Mouse (Mus musculus) brain, embryonic 18.5 days (tissue): ENCODE data around the gene Rhoc.
"Not testable (repeated sequence)": the region's sequence is repeated elsewhere in the genome, so short reads cannot be mapped to it uniquely, and the experiment has no call there.

Experiments
- DNase-seq: peaks from one replicate; pipeline ENCODE4 v3.0.0-alpha.2; 2012; ENCODE audit warnings: low read depth, low spot score

Rhoc gene

DNA sequence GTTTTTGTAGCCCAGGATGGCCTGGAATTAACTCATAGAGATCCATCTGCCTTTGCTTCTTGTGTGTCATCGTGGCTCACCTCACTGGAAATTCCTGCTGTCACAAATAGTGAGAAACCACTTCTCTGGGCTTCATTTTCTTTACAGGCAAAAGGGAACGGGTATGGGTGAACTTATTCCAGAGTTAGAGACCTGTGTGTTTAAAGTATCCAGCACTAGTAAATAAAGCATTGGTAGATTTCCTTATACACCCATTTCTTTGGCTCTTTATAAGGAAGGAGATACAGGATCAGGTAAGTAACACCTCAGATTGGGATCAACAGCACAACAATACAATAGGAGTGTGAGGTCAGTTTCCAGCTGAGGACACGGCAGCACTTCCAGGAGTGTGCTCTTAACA, at the start of gene Rhoc:
Gene Rhoc (plus strand): TSS at position 301 of the 400 bp plus-strand sequence.
- no peak for DNase-seq

DNA sequence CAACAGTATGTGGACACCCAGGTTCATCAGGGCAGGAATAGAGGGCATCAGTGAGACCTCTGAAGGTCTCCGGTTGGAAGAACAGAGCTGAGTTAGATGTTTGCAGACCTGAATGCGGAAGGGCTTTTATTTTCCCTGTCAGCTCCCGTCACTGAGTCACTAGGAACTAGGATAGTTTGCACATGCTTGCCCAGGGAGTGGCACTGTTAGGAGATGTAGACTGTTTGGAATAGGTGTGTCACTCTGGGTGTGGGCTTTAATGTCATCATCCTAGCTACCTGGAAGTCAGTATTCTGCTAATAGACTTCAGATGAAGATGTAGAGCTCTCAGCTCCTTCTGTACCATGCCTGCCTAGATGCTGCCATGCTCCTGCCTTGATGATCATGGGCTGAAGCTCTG, 46.2 kb upstream of the Rhoc start:
- no peak for DNase-seq

DNA sequence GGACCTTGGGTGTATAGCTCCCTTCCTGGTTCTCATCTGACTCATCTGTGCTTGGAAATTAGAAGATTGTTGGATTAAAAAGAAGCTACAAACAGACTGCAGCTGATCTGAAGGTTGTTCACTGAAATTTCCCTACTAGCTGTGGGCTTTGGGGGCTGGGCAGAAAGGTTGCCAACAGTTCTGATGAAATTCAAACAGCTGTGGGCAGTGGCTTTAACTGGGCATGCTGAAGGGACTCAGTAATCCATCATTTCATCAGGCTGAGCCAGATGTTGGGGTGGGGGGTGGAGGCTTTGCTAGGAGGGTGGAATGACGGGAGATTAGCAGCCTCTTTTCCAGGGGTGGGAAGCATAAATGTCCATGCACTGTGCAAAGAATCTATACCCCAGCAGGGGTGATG, 45.0 kb upstream of the Rhoc start:
- DNase-seq, result no peak

DNA sequence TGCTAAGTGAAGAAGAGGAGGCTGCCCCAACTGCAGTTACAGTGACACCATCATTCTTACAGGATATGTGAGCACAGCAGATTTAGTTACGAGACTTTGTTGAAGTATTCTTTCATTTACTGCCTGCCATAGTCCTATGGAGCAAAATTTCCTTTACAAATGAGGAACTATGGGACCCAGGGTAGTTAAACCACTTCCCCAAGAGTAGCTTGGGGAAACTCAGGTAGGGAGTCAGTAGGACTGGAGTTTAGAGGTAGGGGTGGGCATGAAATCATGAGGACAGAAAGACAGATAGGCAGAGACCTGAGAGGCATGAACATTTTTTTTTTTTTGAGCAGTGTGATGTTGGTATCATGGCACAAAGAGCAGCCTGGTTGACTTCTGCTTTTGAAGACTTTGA, 44.3 kb upstream of the Rhoc start:
- DNase-seq, result no peak

DNA sequence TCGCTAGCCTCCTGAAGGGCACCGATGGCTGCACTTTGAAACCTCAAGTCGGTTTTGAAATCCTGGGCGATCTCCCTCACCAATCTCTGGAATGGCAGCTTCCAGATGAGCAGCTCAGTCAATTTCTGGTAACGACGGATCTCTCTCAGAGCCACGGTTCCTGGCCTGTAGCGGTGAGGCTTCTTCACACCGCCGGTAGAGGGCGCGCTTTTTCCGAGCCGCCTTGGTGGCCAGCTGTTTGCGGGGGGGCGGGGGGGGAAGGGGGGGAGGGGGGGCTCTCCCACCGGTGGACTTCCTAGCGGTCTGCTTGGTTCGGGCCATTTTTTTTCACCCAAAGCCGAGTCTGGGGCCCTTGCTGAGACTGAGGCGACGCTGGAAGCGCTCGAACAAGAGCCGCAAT, 35.3 kb upstream of the Rhoc start:
- not testable (repeated sequence) for DNase-seq

DNA sequence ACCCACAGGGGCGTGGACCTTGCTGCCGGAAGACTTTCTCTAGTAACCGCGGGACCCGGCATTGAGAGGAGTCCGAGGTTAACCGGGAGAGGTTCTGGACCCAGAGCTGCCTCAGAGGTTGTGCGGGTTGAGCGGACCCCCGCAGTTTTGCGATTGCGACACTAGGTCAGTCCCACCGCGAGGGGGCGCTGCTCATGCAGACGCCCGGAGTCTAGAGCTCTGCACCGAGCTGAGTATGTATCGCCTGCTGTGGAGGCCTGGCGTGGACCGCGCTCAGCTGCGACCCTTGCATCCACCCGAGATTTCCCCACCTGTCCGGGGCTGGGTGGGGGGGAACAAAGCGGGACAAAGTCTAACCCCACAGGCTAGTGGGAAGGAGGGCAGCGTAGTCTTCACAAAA, 29.8 kb upstream of the Rhoc start:
- no peak for DNase-seq

DNA sequence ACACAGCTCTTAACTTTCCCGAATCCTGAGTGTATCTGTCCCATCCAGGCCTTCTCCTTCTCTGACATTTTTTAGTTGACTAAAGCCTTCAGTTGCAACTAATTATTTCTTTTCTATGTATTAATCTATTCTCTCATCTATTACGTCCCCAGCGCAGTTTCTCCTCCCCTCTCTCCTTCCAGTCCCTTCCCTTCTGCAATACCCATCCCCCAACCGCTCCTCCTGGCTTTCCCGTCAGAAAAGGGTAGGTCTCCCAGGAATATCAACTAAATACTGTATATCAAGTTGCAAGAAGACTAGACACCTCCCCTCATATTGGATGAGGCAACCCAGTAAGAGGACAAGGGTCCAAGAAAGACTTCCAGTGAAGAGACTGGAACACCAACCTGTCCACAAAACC, 29.3 kb upstream of the Rhoc start:
- no peak for DNase-seq

DNA sequence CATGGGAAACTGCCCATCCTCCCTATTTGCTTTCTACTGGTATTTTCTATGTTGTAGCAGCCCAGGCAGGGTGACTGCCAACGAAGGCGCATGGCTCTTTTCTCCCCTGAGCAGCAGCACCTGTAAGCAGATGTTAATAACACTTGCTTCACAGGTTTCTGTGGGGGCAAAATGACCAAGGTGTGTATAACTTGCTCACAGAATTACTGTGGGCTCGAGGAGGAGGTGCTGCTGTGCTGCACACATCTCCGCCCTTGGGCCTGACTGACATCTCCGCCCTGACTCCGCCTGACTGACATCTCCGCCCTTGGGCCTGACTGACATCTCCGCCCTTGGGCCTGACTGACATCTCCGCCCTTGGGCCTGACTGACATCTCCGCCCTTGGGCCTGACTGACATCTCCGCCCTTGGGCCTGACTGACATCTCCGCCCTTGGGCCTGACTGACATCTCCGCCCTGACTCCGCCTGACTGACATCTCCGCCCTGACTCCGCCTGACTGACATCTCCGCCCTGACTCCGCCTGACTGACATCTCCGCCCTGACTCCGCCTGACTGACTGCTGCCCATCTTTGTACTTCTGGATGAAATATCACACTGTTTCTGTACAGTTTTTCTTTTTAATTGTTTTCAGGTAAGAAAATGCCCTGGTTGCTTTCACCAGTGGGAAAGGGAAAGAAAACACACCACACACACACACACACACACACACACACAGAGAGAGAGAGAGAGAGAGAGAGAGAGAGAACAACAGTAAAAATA, 25.9 kb upstream of the Rhoc start:
- DNase-seq, result not testable (repeated sequence)

DNA sequence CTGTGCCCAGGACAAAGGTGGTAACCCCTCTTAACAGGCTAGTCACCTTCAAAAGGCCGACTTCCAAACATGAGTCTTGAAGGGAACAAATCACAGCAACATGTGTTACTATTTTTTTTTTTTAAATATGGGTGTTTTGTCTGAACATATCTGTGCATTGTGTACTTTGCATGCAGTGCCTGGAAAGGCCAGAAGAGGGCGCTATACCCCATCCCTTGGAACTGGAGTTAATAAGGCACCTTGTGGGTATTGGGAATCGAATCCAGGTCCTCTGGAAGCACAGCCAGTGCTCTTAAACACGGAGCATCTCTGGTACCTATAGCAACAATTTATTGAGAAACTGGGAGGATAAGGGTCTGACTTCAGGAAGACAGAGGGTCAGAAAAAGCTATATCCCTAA, 23.2 kb upstream of the Rhoc start:
- DNase-seq, result no peak

DNA sequence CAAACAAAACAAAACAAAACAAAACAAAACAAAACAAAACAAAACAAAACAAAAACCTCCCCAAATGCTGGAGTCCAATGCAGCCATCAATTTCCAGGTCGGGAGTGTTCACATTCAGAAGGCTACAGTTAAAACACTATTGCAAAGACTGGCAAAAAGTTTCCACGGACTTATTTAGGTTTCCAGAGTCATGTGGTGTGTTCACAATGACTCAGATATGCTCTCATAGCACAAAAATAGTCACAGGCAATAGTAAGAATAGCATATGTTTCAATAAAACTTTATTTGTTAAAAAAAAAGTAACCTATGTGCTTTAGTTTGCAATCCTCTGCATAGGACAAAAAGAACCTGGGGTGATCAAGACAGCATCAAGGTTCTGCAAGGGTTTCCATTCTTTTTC, 21.0 kb upstream of the Rhoc start:
- no peak for DNase-seq

DNA sequence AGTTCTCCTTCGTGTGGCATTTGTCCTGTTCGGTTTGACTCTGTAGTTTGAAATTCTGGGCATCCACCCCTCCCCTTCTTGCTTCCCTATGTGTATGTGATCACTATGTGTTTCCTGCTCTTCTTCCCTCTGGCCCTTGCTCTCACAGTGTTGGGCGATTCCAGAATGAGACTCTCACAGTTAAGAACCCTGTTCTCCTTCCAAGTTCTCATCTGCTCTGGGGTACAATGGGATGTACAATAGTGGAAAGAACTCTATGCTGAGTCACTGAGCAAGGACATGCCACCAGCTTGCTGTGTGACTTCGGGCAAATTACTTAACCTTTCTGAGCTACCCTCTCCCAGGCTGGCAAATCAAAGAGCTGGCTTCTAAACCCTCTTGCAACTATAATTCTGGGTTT, 20.5 kb upstream of the Rhoc start:
- DNase-seq, result no peak

DNA sequence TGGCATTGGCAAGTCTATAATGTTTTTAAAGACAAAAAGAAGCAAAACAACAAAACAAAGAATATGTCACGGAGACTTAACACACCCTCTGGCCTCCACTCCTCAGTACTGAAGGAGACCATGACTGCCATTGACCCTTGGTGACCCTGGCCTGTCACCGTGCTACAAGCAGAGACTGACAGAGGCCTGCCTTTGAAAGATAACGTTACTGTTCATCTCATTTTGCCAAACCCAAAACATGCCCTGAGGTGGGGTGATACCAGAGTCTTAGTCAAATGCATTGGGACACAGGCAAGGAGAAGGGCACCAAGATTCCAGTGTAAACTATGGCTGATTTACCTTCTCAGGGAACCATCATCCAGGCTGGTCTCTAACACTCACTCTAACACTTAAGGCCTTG, 19.0 kb upstream of the Rhoc start:
- no peak for DNase-seq

DNA sequence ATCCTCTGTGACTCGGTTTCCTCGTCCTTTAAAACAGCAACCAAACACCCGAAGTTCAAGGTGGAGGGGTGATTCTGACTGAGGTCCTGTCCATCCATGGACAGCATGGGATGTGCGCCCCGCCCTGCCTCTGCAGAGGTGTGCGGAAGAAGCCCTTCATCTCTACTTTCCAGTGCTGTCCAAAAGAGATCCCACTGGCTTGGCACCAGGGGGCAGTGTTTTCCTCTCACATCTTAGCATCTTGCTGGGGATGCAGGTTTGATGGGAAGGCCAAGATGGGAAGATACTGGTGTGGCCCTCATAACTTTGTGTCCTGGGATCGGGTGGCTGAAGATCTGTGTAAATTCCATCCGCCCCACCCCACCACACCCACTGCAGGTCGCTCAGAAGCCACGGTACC, 18.1 kb upstream of the Rhoc start:
- no peak for DNase-seq

DNA sequence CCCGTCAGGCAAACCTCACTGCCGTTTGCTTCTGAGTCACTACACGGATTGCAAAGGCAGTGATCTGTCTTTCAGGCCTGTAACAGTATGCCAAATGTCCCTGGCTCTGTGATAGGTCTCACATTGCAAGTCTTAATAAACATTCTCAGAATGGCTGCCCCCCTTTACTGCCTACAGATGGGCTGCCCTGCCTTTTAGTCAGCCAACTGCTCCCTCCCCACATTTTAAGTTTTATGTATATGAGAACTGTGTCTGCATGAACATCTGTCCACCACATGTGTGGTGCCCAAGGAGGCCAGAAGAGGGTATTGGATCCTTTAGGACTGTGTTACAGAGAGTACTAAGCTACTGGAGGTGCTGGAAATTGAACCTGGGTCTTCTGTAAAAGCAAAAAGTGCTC, 17.3 kb upstream of the Rhoc start:
- DNase-seq, result no peak

DNA sequence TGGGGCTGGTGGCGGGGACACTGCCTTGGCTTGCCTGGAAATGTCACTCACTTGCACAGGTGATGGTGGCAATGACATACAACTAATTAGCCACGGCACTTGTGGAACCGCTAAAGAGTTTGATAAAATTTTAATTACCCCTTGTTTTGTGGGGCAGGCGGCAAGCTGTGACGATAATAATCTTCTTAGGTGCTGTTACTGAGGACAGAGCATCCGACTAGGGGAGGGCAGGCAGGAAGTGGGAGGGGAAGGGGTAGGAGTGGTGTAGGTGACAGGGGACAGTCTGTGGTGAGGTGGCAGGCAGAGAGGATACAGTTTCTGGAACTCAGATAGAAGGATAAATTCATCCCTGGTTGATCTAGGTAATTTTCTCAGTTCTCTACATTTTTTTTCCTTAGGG, 16.7 kb upstream of the Rhoc start:
- DNase-seq, result no peak

DNA sequence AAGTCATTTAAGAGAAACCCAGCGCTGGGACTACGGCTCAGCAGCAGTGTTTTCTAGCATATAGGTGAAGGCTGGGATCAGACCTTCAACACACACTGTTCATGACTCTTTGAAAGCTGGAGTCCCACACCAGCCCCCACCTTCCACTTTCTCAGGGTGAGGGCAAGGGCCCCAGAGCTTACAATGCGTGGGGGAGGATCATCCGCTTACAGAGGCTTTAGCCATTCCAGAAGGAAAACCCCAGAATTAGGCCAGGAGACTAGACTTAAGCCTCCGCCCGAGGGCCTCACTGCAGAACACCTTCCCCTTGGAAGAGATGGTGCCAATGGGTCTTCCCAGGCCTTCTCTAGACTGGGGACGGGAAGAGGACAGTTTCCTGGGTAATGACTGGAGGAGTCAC, 14.9 kb upstream of the Rhoc start:
- no peak for DNase-seq

DNA sequence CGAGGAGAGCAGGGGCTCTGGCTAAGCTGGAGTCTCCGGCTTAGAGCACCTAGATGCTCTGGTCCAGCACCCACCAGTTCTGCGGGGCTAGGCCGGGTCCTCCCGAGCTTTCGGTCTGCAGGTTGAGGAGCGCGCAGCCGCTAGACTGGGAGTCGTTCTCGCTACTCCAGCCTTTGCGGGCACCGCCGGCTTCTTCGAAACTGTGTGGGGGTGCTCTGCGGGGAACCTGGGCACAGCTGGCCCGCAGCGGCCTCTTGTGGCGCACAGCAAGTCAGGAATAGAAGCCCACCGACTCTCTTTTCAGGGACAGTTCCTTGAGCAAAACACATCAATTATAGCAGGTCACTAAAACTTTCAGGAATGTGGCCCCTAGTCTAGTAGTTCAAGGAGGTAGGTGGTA, 10.8 kb upstream of the Rhoc start:
- no peak for DNase-seq

DNA sequence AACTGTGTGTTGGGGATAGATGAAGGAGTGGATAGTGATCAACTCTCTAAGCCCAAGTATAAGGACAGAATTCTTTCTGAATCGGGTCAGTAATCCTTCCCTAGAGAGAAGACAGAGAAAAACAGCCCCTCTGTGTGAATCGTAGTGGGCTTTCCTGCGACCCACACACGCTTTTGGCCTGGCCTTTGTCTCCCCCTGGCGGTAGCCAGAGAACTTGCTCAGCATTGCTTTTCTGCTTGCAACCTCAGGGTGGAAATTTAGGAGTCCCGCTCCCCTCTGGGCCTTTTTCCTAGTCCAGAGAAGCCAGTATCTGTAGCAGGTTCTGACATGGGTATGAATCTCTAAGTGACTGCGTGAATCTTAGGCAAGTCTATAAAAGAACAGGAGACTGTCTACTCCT, 8.2 kb upstream of the Rhoc start:
- DNase-seq, result no peak

DNA sequence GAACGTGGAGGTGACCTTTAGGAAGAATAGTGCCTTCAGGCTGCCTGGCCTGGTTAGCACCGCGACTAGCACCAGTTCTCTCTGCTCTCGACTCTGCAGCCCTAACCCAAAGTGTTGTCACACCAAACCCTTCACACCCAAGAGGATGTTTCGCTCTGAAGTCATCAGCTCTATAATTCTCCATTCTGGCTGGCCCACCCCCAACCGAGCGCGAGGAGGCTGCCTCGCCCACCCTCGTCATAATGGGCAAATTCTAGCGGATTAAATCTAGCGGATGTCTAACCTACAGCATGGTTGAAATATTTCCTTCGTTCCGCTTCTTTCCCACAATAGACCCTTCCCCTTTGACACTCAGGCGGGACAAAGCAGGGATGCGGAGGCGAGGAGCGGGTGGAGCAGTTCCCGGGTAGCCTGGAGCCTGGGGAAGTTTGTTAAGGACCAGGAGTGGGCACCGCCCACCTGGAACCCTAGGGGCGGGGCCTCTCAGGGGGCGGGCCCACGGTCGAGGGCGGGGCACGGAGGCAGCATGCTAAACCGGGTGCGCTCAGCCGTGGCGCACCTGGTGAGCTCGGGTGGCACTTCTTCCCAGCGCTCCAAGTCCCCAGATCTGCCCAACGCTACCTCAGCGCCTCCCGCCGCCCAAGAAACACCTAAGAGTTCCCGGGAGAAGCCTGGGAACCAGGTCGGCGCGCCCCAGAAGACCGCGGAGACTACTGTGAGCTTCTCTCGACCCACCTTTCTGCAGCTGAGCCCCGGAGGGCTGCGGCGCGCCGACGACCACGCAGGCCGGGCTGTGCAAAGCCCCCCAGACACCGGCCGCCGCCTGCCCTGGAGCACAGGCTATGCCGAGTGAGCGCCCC, 7.4 kb upstream of the Rhoc start, which contains the start of gene Ppm1j:
Gene Ppm1j (plus strand): TSS at position 496 of the 860 bp plus-strand sequence.
- DNase-seq, result no peak

DNA sequence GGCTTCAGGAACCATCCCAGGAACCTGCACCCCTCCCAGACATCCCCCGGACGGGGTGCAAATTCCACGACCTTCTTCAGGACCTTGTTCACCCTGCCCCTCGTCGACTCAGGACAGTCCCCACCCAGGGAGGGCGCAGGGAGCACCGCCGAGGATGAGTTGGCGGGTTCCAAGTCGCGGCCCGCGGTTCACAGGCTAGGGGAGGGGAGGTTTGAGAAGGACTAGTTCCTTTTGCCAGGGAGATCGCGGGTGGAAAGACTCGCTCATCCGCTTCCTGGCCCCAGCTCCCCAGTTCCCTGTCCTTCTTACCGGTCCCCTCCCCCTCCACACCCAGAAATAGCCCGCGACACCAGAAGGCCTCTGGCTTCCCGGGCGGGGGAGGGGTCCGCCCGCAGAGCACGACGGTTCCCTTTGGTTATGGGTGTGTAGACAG, 6.7 kb upstream of the Rhoc start, which contains the start of gene Fam19a3:
Gene Fam19a3 (minus strand): TSS at position 370 of the 433 bp plus-strand sequence.
- no peak for DNase-seq

DNA sequence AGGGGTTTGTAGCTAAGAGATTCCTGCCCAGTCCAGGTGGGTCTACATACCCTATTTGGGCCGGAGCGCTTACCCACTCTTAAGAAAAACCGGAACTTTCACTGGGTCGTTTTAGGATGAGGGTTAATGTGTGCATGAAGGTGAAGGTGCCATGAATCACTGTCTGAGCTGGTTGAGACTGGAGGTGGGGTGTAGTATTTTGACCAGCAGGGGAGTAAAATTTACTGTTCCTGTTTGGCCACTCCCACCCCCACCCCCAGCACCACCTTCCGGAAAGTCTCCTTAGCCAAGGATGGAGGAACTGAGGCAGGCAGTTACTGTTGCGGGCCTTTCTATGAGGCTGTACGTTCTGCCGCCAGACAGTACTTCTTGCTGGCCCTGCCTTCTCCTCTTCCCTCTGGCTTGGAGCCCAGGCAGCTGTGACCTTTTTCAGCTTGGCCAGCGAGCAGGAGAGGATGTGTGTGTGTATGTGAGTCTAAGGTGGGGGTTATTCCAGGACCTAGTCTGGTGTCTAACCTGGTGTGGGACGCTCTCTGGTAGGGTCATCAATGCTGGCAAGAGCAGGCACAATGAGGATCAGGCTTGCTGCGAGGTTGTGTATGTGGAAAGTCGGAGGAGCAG, 6.0 kb upstream of the Rhoc start:
- DNase-seq, result no peak

DNA sequence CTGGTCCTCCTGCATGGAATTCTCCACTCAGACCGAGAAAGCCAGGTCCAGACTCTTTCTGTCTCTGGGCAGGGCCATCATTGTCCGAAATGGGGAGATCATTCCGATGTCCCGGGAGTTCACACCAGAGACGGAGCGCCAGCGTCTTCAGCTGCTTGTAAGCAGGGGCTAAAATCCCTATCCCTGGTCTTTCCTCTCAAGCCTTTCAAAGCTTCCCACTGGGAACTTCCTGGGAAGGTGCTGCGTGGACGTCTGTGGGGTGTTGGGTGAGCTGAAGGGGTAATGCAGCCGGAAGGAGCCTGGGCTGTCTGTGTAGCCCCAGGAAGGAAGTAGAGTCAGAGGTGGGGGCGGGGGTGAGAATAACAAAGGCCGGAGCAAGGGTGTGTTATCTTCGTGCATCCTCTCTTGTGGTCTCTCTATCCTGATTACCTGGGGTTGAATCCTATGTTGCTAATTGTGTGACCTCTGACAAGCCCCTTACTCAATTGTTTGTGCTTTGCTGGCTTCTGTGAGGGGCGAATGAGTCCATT, 4.1 kb upstream of the Rhoc start:
- DNase-seq, result no peak
